Mouse (Mus musculus): ENCODE results near the gene Spg7.
"Not testable (repeated sequence)": the region's sequence is repeated elsewhere in the genome, so short reads cannot be mapped to it uniquely, and the experiment has no call there.

Spg7 gene

GRCm38 (mm10) chr8:123062721-123063120 is at the start of gene Spg7:
Spg7 (plus strand) TSS chr8:123062942.
- no peak for DNase-seq (ENCODE audit: low spot score)

- DNase-seq (ENCODE audit: low spot score), result no peak
Observed at GRCm38 (mm10) chr8:123014429-123014828, 48.3 kb upstream of the Spg7 start.

GRCm38 (mm10) chr8:123015074-123015473 is 47.7 kb upstream of the Spg7 start:
- no peak for DNase-seq (ENCODE audit: low spot score)

GRCm38 (mm10) chr8:123017143-123017542 is 45.6 kb upstream of the Spg7 start:
- no peak for DNase-seq (ENCODE audit: low spot score)

- DNase-seq (ENCODE audit: low spot score), result no peak
Observed at GRCm38 (mm10) chr8:123018484-123019164, 44.1 kb upstream of the Spg7 start.

- no peak for DNase-seq (ENCODE audit: low spot score)
Observed at GRCm38 (mm10) chr8:123020084-123020483, 42.7 kb upstream of the Spg7 start.

GRCm38 (mm10) chr8:123020859-123021258 is 41.9 kb upstream of the Spg7 start:
- DNase-seq (ENCODE audit: low spot score), result no peak

DNA sequence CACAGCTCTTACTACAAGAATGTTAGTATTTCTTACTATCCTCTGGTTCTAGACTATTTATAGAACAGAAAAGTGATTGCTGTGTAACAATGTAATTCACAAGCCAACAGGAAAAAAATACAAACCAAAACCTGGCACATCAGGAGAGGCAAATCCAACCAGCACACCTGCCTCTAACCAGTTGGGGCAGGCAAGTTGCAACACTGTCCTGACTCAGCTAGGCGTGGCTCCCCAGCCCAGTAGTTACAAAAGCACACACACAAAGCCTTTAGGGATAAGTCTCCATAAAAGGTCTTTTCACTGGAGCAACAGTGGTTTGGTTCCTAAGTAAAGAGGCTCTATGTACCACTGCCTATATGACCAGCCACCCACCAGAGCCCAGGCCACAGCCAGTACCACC is 41.5 kb upstream of the Spg7 start:
- DNase-seq (ENCODE audit: low spot score), result no peak

DNA sequence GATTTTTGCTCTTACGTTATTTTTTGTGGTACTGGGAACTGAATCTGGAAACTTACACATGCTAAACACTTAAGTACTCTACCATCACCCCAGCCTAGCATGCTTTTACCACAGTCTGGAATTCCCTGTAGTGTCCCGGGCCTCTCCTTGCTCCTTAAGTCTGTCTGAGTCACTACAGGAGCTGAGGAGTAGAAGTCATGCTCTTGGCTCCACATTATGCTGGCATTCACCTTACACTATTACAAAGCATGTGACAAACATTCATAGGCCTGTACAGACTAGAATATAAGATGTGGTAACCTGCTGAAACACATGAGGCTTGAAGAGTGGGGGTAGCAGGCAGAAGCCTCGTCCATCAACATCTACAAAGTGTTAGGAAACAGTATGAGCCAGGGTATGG is 40.0 kb upstream of the Spg7 start:
- DNase-seq (ENCODE audit: low spot score), result no peak

DNA sequence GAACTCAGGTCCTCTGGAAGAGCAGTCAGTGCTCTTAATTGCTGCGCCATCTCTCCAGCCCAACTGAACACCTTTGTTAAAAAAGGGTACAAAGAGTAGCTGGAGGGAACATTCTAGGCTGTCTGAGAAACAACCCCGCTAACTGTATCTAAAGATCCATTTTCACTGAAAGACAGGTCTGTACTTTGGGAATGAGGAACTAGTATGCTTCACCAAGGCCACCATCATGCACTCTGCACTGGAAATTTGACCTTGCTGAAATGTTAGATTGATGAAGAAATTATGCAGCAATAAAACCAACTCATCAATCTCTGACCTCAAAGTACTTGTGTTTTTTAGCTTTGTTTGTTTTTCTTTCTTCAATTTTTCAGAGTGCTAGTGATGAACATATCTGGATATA is 38.5 kb upstream of the Spg7 start:
- DNase-seq (ENCODE audit: low spot score), result no peak

- DNase-seq (ENCODE audit: low spot score), result no peak
Observed at GRCm38 (mm10) chr8:123025951-123026351, 36.8 kb upstream of the Spg7 start.

GRCm38 (mm10) chr8:123027786-123028185 is 35.0 kb upstream of the Spg7 start:
- no peak for DNase-seq (ENCODE audit: low spot score)

- not testable (repeated sequence) for DNase-seq (ENCODE audit: low spot score)
Observed at GRCm38 (mm10) chr8:123030091-123030490, 32.7 kb upstream of the Spg7 start.

DNA sequence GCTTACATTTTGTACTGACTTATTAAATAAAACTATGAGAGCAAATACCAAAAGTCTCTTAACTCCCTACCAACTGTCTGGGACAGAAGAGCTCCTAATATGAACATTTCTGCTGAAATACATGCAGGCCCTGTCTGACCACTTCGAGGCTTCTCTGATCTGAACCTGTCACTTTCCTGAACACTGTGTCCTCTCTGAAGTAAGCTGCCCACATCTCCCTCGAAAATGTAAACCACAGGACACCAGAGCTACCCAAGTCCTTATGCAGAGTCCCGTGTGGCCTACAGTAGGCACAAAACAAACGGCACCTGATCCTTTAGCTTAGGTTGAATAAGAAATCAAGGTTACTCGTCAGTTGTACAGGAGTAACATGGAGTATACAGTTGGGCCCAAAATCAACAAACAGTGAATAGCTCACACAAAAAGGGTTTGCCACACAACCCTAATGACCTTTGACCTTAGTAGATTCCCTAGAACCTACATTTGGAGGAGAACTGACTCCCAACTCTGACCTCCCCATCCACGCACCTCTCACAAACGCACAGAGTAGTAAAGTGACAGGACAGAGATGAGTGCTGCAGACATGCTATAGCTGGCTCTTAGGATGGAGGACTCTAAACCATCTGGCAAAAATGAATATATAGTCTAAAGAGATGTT is 31.3 kb upstream of the Spg7 start:
- no peak for DNase-seq (ENCODE audit: low spot score)

DNA sequence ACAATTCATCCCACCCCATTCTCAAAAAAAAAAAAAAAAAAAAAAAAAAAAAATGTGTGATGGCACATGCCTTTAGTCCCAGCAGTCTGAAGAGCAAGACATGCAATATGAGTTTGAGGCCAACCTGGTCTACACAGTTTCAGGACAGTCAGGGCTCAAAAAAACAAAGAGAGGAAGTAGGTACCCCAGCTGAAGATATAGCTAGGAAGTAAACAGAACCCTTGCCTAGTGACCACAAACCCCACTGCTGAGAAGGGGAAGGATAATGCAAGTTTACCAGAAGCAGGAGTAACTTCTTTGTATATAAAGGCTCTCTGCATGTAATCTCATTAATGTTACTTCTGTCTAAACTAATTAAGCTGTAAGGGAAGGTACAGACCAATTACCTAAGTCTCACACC is 30.0 kb upstream of the Spg7 start:
- DNase-seq (ENCODE audit: low spot score), result no peak

DNA sequence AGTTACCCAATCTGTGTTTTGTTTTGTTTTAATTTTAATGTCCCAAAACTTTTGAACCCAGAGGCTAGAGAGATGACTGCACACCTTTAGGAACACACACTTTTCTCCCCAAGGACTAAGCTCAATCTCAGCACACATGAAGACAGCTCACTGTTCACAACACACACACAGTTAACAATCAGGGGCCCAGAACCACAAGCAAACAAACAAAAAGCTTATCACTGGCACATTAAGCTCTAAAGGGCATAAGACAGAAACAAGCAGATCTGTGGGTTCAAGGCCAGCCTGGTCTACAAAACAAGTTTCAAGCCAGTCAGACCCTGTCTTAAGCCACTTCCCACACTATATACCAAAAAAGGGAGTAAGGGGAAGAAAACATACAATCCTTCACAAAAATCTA is 29.3 kb upstream of the Spg7 start:
- no peak for DNase-seq (ENCODE audit: low spot score)

DNA sequence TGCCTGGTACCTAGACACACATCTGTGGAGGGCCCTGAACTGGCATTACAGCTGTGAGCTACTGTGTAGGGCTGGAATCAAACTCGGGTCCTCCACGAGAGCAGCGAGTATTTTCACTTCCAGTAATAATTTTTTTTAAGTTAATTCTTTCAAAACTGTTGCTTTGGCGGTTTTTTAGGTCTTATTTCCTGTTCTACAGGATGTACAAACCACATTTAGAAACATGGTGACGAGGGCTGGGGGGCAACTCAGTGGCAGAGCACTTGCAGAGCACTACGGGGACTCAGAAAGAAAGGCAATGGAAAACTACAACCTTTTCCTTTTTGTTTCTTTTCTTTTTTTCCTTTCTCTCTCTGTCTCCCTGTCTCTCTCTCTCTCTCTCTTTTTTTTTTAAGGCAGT is 28.6 kb upstream of the Spg7 start:
- DNase-seq (ENCODE audit: low spot score), result no peak

DNA sequence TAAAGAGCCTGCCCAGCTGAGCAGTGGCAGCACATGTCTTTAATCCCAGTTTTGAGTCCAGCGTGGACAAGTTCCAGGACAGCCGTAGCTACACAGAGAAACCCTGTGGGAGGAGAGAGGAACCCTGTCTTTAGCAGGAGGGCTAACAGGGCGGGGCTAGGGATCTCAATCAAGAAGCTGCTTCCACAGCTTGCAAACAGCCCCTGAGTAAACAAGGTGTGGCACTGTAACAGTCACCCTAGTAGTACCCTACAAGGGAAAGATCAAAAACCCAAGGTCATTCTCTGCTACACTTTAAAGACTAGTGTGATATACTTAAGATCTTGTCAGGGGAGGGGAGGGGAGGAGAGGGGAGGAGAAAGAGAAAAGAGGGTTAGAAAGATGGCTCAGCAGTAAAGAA is 25.8 kb upstream of the Spg7 start:
- no peak for DNase-seq (ENCODE audit: low spot score)

GRCm38 (mm10) chr8:123037487-123037886 is 25.3 kb upstream of the Spg7 start:
- no peak for DNase-seq (ENCODE audit: low spot score)

- DNase-seq (ENCODE audit: low spot score), result no peak
Observed at GRCm38 (mm10) chr8:123038351-123038750, 24.4 kb upstream of the Spg7 start.

DNA sequence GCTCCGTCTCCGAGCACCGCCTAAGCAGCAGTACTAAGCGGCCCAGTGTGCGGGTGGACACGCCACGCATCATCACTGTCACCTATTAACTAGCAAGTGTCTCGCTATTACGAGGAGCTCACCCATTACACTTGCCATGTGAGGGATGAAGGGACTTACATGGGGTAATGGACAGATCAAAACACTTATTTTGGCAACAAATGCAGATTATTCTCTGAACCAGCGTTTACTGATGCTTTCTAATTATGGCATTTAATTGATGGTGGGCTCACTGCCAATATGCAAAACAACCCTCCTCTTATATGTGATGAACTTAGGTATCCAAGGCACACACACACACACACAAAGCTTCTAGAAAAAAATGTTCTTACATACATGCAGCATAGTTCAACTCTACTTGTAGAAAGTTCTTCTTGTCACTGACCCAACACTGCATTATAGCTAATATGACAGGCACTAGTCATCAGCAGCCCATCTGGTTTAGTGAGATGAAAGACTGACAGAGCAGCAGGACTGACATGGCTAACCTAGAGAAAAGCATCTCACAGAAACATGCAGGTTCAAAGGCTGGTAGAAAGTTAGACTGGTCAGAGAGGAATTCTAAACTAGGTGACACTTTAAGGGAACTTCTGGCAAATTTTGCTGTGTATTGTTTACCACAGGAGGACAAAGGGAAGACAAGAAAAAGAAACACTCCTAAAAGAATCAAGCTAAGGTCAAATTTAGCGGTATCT is 23.2 kb upstream of the Spg7 start:
- no peak for DNase-seq (ENCODE audit: low spot score)

DNA sequence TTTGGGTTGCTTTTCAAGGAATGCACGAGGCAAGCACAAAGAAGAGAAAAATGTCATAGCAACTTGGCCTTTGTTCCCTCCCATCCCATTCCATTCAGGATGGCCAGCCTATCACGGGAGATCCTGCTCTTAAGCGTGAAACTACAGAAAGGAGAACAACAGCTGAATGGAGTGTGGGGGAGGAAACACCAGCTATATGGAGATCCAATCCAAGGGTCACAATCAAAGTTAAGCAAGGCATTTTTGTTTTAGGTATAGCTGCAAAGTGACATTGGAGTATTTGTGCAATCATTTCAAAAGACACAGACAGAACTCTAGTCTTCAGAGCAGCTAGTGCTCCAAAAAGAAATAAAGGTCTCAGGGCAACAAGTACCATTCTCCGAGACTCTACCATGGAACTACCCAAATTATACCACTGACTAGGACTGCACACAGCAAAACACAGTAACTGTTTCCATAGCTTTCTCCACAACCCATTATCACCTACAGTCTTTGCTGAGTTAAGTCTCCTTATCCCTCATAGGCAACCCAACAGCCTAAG is 22.6 kb upstream of the Spg7 start:
- DNase-seq (ENCODE audit: low spot score), result no peak

Data from layer of hippocampus, adult 11-12 months (tissue).